Mouse (Mus musculus) limb, embryonic 11.5 days (tissue): ENCODE measurements around the gene Map1s. TPM values are rescaled to one million over a fixed set of nuclear protein-coding genes. Genes with fewer than 3 reads are reported as not detected.
"Not testable (repeated sequence)": the region's sequence is repeated elsewhere in the genome, so short reads cannot be mapped to it uniquely, and the experiment has no call there.

Experiments used
- ATAC-seq: fragments of 200-750 bp; cut with Nextera tagmentation; 2 replicates; pipeline ENCODE4 v1.8.0; 2017; ENCODE audit warnings: low read depth; ENCODE audit not compliant: insufficient number of reproducible peaks, low FRiP score, low TSS enrichment
- DNase-seq: peaks from one replicate; pipeline ENCODE4 v3.0.0-alpha.2; 2015; ENCODE audit warnings: low spot score
- H3K27ac ChIP-seq: fragments of 300-500 bp; sonication (generic); replicated peaks from 2 replicates; pipeline ENCODE4 v1.5.1; 2014; ENCODE audit warnings: low read depth, mild to moderate bottlenecking, low read length
- H3K27me3 ChIP-seq: fragments of 300-500 bp; sonication (generic); 2 replicates; pipeline ENCODE4 v1.6.1; 2014; ENCODE audit warnings: mild to moderate bottlenecking, low read length, mixed read lengths; ENCODE audit not compliant: control insufficient read depth, insufficient read depth
- H3K36me3 ChIP-seq: fragments of 300-500 bp; sonication (generic); 2 replicates; pipeline ENCODE4 v1.6.1; 2014; ENCODE audit warnings: mild to moderate bottlenecking, low read length, moderate library complexity, mixed read lengths; ENCODE audit not compliant: control insufficient read depth, insufficient read depth
- H3K4me1 ChIP-seq: fragments of 300-500 bp; sonication (generic); 2 replicates; pipeline ENCODE4 v1.6.1; 2014; ENCODE audit warnings: low read length, mixed read lengths; ENCODE audit not compliant: control insufficient read depth, insufficient read depth
- H3K4me2 ChIP-seq: fragments of 300-500 bp; sonication (generic); 2 replicates; pipeline ENCODE4 v1.6.1; 2014; ENCODE audit warnings: low read depth, mild to moderate bottlenecking, moderate library complexity; ENCODE audit not compliant: severe bottlenecking
- H3K4me3 ChIP-seq: fragments of 300-500 bp; sonication (generic); 2 replicates; pipeline ENCODE4 v1.5.1; 2014; ENCODE audit warnings: low read depth, low read length
- H3K9ac ChIP-seq: fragments of 300-500 bp; sonication (generic); 2 replicates; pipeline ENCODE4 v1.6.1; 2014; ENCODE audit warnings: mild to moderate bottlenecking, low read length
- H3K9me3 ChIP-seq: fragments of 300-500 bp; sonication (generic); 2 replicates; pipeline ENCODE4 v1.6.1; 2016; ENCODE audit warnings: low read length; ENCODE audit not compliant: control insufficient read depth
- WGBS: fragments of 180-500 bp; shearing (Covaris S2); extraction: QIAGEN DNeasy Blood & Tissue Kit; methylation state at CpG from one replicate; pipeline ENCODE4 v1.1.7; 2014; 5-methylcytosine and 5-hydroxymethylcytosine counted together
- polyA plus RNA-seq: library from polyadenylated mRNA; unstranded; fragments of >200 nt; fragmentation: Nextera tagmentation; extraction: Ambion mirVana; gene quantifications from 2 replicates; pipeline ENCODE4 v1.2.1, GENCODE M21; 2014

The Map1s gene
- polyA plus RNA-seq, 1 experiment from 2014 or later = 42.3 TPM

- H3K4me2 ChIP-seq = no peak overlapping the region
- H3K4me1 ChIP-seq = peaks cover 12% of the 10 kb centered on the region
- no peaks in the 10 kb centered on the region for H3K9me3 ChIP-seq
- 26% methylated on average over 12 of the region's 12 CpGs for WGBS
- DNase-seq = peak; percentile 90
- no peak overlapping the region for H3K27ac ChIP-seq
- H3K4me3 ChIP-seq = no peak overlapping the region
- H3K9ac ChIP-seq = no peak overlapping the region
- H3K27me3 ChIP-seq = peaks cover 34% of the 10 kb centered on the region
- peaks cover 12% of the 10 kb centered on the region for H3K36me3 ChIP-seq
- peak; percentile 15; the same call in 1 of the 2 replicates for ATAC-seq
These were observed 11.9 kb upstream of the Map1s start for GRCm38 (mm10) chr8:70893656-70894384.

- Histone ChIP-seq H3K36me3 (peaks cover 12% of the 10 kb centered on the region), H3K4me1 (peaks cover 12% of the 10 kb centered on the region), H3K9me3 (no peaks in the 10 kb centered on the region), H3K27me3 (peaks cover 34% of the 10 kb centered on the region), H3K9ac (no peak overlapping the region), H3K27ac (no peak overlapping the region), H3K4me2 (no peak overlapping the region), H3K4me3 (no peak overlapping the region)
- no peak for ATAC-seq
- no peak for DNase-seq
- WGBS = 70% methylated on average over 2 of the region's 2 CpGs
These were observed 11.4 kb upstream of the Map1s start for GRCm38 (mm10) chr8:70894385-70894720.

- no peak overlapping the region for H3K27ac ChIP-seq
- 94% methylated on average over 8 of the region's 8 CpGs for WGBS
- no peak overlapping the region for H3K4me2 ChIP-seq
- no peaks in the 10 kb centered on the region for H3K9me3 ChIP-seq
- no peak overlapping the region for H3K9ac ChIP-seq
- no peak for ATAC-seq
- H3K36me3 ChIP-seq = peaks cover 12% of the 10 kb centered on the region
- peaks cover 12% of the 10 kb centered on the region for H3K4me1 ChIP-seq
- no peak overlapping the region for H3K4me3 ChIP-seq
- H3K27me3 ChIP-seq = peaks cover 34% of the 10 kb centered on the region
- no peak for DNase-seq
These were observed 10.8 kb upstream of the Map1s start for GRCm38 (mm10) chr8:70894771-70895545.

GRCm38 (mm10) chr8:70895571-70896259 lies 10.0 kb upstream of the Map1s start:
- Histone ChIP-seq H3K36me3 (peaks cover 12% of the 10 kb centered on the region), H3K4me1 (peaks cover 12% of the 10 kb centered on the region), H3K4me2 (peak overlapping the region; percentile 94), H3K27me3 (peaks cover 30% of the 10 kb centered on the region), H3K4me3 (peak overlapping the region; percentile 79), H3K9ac (peak overlapping the region; percentile 89)
- not testable (repeated sequence) for DNase-seq, H3K9me3 ChIP-seq, H3K27ac ChIP-seq, ATAC-seq
- WGBS = 86% methylated on average over 21 of the region's 24 CpGs

- Histone ChIP-seq H3K36me3 (peaks cover 12% of the 10 kb centered on the region), H3K4me1 (peaks cover 12% of the 10 kb centered on the region), H3K4me3 (peak overlapping the region; percentile 79), H3K27ac (peak overlapping the region; percentile 30; the same call in 1 of the 2 replicates), H3K9me3 (no peaks in the 10 kb centered on the region), H3K27me3 (peaks cover 22% of the 10 kb centered on the region), H3K4me2 (peak overlapping the region; percentile 94), H3K9ac (peak overlapping the region; percentile 89)
- DNase-seq = peak; percentile 40
- ATAC-seq = no peak
- 4% methylated on average over 25 of the region's 25 CpGs for WGBS
These were observed 9.3 kb upstream of the Map1s start for GRCm38 (mm10) chr8:70896316-70897020.

GRCm38 (mm10) chr8:70897021-70897680 lies 8.6 kb upstream of the Map1s start, which contains the start of gene Rpl18a:
TSS of gene Rpl18a (minus strand) at chr8:70897412.
- peak within 1 kb of the TSS; percentile 79 for H3K4me3 ChIP-seq
- peak within 1 kb of the TSS; percentile 49 for H3K27ac ChIP-seq
- peaks cover 7% of the 10 kb centered on the region for H3K4me1 ChIP-seq
- WGBS = under 1% methylated on average over 60 of the region's 60 CpGs
- peak within 1 kb of the TSS; percentile 89 for H3K9ac ChIP-seq
- ATAC-seq (peak; percentile 96), DNase-seq (peak; percentile 95)
- peaks cover 12% of the 10 kb centered on the region for H3K36me3 ChIP-seq
- H3K9me3 ChIP-seq = no peaks in the 10 kb centered on the region
- peaks cover 15% of the 10 kb centered on the region for H3K27me3 ChIP-seq
- peak within 1 kb of the TSS; percentile 94 for H3K4me2 ChIP-seq

GRCm38 (mm10) chr8:70897681-70898413 lies 7.9 kb upstream of the Map1s start:
- Histone ChIP-seq H3K4me2 (peak overlapping the region; percentile 87), H3K36me3 (peaks cover 12% of the 10 kb centered on the region), H3K4me3 (peak overlapping the region; percentile 79), H3K27ac (peak overlapping the region; percentile 49), H3K4me1 (0 out of 2 replicates have a peak, but pooled peaks cover 3% of the 10 kb centered on the region), H3K27me3 (peaks cover 9% of the 10 kb centered on the region), H3K9ac (peak overlapping the region; percentile 73), H3K9me3 (no peaks in the 10 kb centered on the region)
- DNase-seq (peak; percentile 92), ATAC-seq (peak; percentile 36)
- under 1% methylated on average over 20 of the region's 20 CpGs for WGBS
